Mouse (Mus musculus) A20 (cell line): ENCODE measurements around the gene Acap2.

Experiments used
- DNase-seq: peaks from one replicate; pipeline ENCODE4 v3.0.0-alpha.2; 2011; ENCODE audit warnings: low read depth, low spot score

The Acap2 gene

DNA sequence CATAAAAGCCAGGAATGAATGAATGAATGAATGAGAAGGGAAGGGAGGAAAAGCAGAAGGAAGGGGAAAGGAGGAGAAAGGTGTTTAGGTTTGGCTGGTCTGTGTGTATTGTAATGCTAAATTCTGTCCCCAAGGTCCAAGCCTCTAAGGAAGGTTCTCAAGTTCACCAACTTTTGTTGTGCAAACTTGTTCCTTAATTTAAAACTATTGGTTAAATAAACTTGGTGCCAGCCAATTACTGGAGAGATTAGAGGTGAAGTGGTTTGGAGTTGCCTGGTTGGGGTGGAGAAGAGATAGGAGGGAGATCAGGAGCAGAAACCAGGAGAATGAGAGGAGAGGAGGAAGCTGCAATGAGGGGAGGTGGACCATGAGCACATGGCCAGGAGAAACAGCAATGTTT, 31.4 kb downstream of the Acap2 start:
- DNase-seq: no peak

- no peak for DNase-seq
Measured at GRCm38 (mm10) chr16:31167934-31168333, 33.1 kb downstream of the Acap2 start.

DNA sequence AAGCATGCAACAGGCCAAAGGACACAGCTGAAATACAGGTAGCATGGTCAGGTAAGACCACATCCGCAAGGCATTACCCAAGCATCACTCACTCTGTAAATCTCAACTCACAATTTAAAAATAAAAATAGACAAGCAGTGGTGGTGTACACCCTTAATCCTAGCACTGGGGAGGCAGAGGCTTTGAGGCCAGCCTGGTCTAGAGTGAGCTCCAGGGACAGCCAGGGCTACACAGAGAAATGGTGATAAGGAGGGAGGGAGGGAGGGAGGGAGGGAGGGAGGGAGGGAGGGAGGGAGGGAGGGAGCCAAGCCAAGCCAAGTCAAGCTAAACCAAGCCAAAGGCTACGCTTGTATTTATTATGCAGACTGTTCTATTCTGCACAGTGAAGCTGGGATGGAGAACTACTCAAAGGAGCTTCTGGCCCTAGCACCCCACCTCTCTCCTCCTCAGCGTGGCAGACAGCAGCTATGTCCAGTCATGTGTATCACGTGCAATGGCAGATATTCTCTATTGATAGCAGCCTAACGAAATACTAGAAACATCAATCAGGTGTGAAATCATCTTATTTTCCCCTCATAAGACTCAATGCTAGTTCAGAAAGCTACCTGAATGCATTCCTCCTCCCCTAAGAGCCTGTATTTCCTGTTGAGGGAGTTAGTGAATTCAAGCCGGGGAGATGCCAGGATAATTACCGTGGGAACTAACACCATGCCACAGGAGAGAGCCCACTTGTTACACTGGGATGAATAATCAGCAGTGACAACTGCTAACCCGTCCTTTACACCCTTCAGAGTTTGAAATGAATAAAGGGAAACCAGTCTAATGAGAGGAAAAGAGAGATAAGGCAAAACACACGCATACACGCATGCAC, 33.8 kb downstream of the Acap2 start:
- DNase-seq: no peak

DNA sequence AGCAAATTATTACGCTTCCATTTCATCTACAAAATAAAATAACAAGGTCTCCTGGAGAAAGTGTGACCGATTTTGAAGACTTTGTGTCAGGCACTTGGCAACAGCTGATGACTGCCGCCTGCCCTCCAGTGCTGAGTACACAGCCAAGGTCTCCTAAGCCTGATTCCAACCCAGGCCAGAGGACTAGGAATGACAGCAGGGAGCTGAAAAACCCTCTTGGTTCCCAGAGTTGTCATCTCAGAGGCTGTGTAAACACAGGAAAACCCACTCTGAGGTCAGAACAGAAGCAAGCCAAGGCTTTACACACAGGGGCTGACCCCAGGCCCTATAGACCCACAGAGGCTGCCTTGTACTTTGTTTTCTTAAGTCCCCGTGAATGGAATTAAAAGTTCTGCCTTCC, 35.1 kb downstream of the Acap2 start:
- DNase-seq: no peak

DNA sequence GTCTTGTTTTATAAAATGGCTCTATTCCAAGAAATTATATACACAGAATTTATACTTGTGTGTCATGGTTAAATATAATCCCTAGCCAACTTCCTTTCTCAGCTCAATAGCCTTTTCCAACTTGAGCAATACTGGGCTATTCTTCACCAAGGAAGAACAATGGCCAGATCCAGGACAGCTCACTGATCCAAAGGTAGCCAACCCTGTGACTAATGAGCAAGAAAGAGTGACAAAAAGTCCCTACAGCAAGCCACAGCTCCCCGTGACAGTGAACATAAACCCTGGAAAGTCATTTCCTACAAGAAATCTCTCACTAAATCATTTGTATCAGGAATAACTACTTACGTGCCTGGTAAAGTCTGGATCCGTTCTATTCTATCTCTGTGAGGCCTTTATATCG, 35.6 kb downstream of the Acap2 start:
- no peak for DNase-seq

GRCm38 (mm10) chr16:31164125-31164524, 36.9 kb downstream of the Acap2 start:
- no peak for DNase-seq

GRCm38 (mm10) chr16:31160486-31160885, 40.6 kb downstream of the Acap2 start:
- DNase-seq: no peak

- DNase-seq: no peak
Measured at GRCm38 (mm10) chr16:31159491-31159890, 41.6 kb downstream of the Acap2 start.

- DNase-seq: no peak
Measured at GRCm38 (mm10) chr16:31149841-31150240, 51.2 kb downstream of the Acap2 start.

- no peak for DNase-seq
Measured at GRCm38 (mm10) chr16:31148891-31149290, 52.2 kb downstream of the Acap2 start.

- DNase-seq: no peak
Measured at GRCm38 (mm10) chr16:31147766-31148165, 53.3 kb downstream of the Acap2 start.

DNA sequence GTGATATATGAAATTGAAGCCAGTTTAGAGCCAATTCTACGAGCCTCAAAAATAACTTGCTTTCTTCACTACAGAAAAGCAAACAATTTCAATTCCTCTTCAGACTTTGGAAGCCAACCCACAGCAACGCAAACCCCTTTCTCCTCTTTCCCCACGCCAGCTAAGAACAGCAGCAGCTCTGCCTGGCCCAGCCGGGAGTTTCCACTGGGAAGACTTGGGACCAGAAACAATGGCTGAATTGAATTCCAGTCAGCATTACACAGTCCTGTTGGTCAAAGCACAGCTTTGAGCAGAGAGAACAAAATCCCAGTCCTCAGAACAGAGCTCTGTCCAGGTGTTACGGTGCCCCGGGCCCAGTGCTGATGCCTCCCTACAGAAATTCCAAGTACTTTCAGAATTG, 59.1 kb downstream of the Acap2 start:
- DNase-seq: no peak

GRCm38 (mm10) chr16:31136616-31137253, 64.3 kb downstream of the Acap2 start:
- no peak for DNase-seq

DNA sequence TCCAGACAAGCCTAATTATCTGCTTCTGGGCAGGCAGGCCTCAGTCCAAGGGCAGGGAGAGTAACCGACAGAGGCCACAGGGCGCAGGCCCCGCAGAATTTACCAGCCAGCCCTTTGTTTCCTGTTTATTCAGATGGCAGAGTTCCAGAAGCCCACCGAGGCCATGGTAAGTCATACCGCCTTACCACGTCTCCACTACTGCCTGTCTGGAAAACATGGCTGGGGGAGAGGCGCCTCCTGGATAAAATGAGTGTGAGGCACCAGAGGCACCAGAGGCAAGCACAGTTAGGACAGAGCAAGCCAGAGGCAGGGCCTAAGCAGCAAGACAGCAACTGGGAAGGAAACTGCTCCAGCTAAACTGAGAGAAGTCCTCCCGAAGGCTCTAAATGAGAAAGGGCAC, 65.5 kb downstream of the Acap2 start:
- no peak for DNase-seq

GRCm38 (mm10) chr16:31131531-31131930, 69.5 kb downstream of the Acap2 start:
- no peak for DNase-seq

- DNase-seq: no peak
Measured at GRCm38 (mm10) chr16:31128116-31128515, 72.9 kb downstream of the Acap2 start.

- DNase-seq: no peak
Measured at GRCm38 (mm10) chr16:31124991-31125390, 76.1 kb downstream of the Acap2 start.

GRCm38 (mm10) chr16:31121612-31122011, 79.4 kb downstream of the Acap2 start:
- no peak for DNase-seq

DNA sequence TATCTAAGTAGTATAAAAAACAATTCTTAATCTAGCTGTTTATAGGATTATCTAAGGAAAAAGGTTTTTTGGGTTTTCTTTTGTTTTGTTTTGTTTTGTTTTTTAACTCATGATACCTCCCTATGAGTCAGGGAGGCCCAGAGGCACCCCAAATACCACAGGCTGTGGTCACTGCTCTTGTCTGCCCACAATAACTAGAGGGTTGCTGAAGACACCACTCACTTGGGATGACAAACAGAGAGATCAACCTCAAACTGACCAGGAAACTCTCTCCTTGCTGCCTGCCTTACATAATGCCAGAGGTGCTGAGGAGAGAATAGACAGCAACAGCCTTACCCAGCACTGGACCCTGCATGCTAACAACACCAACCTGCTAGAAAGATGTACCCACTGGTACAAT, 87.4 kb downstream of the Acap2 start:
- DNase-seq: no peak

DNA sequence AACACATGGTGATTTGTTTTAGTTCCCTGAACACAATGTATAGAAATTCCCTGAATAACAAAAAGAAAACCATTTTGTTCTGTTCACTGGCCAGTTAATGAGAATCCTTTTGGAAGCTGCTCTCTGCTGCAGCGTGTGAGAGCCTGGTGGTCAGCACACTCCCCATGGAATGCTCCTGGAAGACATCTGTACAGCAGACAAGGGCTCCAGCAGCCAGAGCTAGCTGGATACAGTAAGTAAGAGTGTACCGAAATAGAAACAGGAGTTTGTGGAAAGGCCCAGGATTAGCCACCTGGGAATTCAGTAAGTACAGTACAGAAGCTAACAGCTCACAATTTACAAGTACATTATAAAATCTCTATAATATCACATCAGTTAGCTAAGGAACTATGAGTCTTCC, 99.7 kb downstream of the Acap2 start:
- no peak for DNase-seq

DNA sequence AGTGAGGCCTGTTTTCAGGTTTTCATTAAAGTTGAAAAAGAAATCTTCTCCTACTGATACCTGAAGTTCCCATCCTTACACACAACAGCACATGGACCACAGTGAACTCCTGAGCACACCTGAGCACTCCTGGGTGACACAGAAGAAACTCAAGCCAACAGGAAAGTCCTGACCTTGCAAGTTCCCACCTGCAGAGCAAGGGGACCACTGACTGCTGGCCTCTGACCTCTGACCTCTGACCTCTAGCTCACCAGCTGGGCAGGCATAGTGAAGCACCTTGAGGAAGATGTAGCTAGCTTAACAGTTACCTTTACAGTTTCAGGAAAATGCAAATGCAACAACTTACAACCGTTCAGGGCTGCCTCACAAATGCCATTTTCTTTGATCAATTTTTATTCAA, 101.1 kb downstream of the Acap2 start:
- DNase-seq: no peak

DNA sequence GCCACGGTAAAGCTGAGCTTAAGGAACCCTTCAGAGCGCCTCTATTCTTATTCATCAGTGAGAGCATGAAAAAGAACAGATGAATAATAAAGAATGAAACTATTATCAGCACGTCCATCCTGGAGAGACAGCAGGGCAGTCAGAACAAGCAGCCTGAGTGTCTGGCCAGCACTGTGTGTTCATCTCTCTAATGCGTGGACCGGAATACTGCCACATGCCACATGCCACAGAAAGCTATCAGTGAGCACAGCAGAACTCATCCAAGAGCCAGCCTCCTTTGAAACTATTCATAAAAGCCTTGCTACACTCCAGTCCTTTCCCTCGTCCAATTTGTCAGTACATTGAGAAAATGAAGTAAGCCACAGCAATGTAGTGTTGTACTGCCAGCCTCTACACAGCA, 107.0 kb downstream of the Acap2 start:
- DNase-seq: no peak

DNA sequence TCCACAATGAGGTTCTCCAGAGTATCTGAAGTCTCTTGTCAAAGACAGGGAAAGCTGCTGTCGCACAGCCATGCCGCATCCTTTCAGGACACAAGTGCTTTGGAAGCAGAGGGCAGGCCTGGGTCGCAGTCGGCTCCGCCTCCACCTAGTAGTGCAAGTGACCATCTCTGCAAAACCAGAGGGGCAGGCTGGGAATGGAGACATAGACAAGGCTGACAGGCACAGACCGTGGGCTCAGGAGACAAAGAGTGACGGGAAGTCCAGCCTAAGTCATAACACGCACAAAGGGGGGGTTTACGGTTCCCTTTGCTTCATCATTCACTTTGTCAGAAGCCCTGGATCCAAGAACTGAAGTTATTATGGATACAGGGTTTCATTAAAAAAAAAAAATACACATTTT, 107.9 kb downstream of the Acap2 start:
- DNase-seq: no peak
